ENCODE assay signal across 18 mouse cellular contexts in genomic region chr1:39932922-39933321, GRCm38 (mm10). TPM values are rescaled to one million over a fixed set of nuclear protein-coding genes. Genes with fewer than 3 reads are reported as not detected.
A peak's percentile ranks its signal among the peaks of the same experiment; 100 is the strongest.
DNase-seq lines count a peak whose midpoint lies in the region; ATAC-seq and TF ChIP-seq lines count a peak whose summit lies in the region.
"Had no signal": no experiment of that assay in that cellular context is flagged by ENCODE, and none has a peak within 500 bp of the region (broad histone marks: within the 10 kb centered on the region; RNA-seq: fewer than 3 reads in every experiment).

No protein-coding gene starts in this region.

- WGBS in heart, embryonic 11.5 days (ENCODE audit: insufficient replicate concordance): 60% methylated on average over 10 of the region's 10 CpGs
- WGBS in hindbrain, postnatal 0 days: 39% methylated on average over 10 of the region's 10 CpGs
- WGBS in hindbrain, embryonic 10.5 days: 74% methylated on average over 10 of the region's 10 CpGs
- 47% methylated on average over 10 of the region's 10 CpGs for WGBS in spleen, adult 2 months
- 53% methylated on average over 10 of the region's 10 CpGs for WGBS in stomach, postnatal 0 days

- no peak for DNase-seq in heart, postnatal 10 days
- DNase-seq in hindbrain, postnatal 0 days (ENCODE audit: low spot score): no peak
- DNase-seq in hindbrain, embryonic 10.5 days (ENCODE audit: low spot score): no peak
- peak in 1 of 2 experiments; percentile 34 for DNase-seq in spleen, adult 2 months (ENCODE audit: low read depth in 1 of 2, low spot score in 2 of 2)
- no peak for DNase-seq in spleen, postnatal 14 days (ENCODE audit: low spot score in 2 of 2)
- no peak for DNase-seq in stomach, postnatal 0 days (ENCODE audit: low spot score)
- DNase-seq in adrenal gland, postnatal 4 days (ENCODE audit: low spot score in 2 of 2): no peak
- DNase-seq: adrenal gland, postnatal 14 days; cerebellum, adult 9-11 months; embryo, embryonic 11 days; layer of hippocampus, postnatal 36 days; liver, postnatal 0 days had no signal

- no peak for TF ChIP-seq POLR2A in spleen, adult 2 months (IDR thresholded peaks at IDR 0.05; ENCODE audit: low read depth, low read length)

- H3K4me2 ChIP-seq in heart, embryonic 11.5 days: no peak overlapping the region
- no peak overlapping the region for H3K4me2 ChIP-seq in hindbrain, postnatal 0 days (ENCODE audit: low read depth, low read length)
- H3K4me2 ChIP-seq in stomach, postnatal 0 days (replicated peaks; ENCODE audit: low read depth): no peak overlapping the region
- H3K4me2 ChIP-seq: limb, embryonic 12.5 days; midbrain, embryonic 15.5 days had no signal

- no peaks in the 10 kb centered on the region for H3K36me3 ChIP-seq in heart, embryonic 11.5 days (ENCODE audit: control insufficient read depth, insufficient read depth, low read length)
- H3K36me3 ChIP-seq in hindbrain, postnatal 0 days (ENCODE audit: insufficient read depth, low read length): no peaks in the 10 kb centered on the region
- peaks cover 15% of the 10 kb centered on the region; the same call in 1 of the 2 replicates for H3K36me3 ChIP-seq in hindbrain, embryonic 10.5 days
- H3K36me3 ChIP-seq in spleen, adult 2 months (ENCODE audit: control insufficient read depth, insufficient read depth, low read length): no peaks in the 10 kb centered on the region
- H3K36me3 ChIP-seq in stomach, postnatal 0 days (ENCODE audit: control insufficient read depth, insufficient read depth, low read length): no peaks in the 10 kb centered on the region
- H3K36me3 ChIP-seq: G1E; midbrain, embryonic 15.5 days had no signal

- intact Hi-C loops in heart, postnatal 10 days (cut with DNase I): no loop called here

- H3K27ac ChIP-seq in heart, embryonic 11.5 days (ENCODE audit: low read depth, low read length): peak overlapping the region; percentile 64
- peak overlapping the region; percentile 48 for H3K27ac ChIP-seq in hindbrain, postnatal 0 days
- H3K27ac ChIP-seq in hindbrain, embryonic 10.5 days: no peak overlapping the region
- peak overlapping the region; percentile 7; the same call in 1 of the 2 replicates for H3K27ac ChIP-seq in spleen, adult 2 months (ENCODE audit: insufficient read depth, low read length)
- peak overlapping the region; percentile 65 for H3K27ac ChIP-seq in stomach, postnatal 0 days (replicated peaks)
- H3K27ac ChIP-seq: limb, embryonic 12.5 days; macrophage; midbrain, embryonic 15.5 days had no signal

- no peaks in the 10 kb centered on the region for H3K9me3 ChIP-seq in heart, embryonic 11.5 days (replicated peaks; ENCODE audit: control insufficient read depth, low read length)
- H3K9me3 ChIP-seq in hindbrain, postnatal 0 days (ENCODE audit: low read length): no peaks in the 10 kb centered on the region
- no peaks in the 10 kb centered on the region for H3K9me3 ChIP-seq in hindbrain, embryonic 10.5 days
- no peaks in the 10 kb centered on the region for H3K9me3 ChIP-seq in stomach, postnatal 0 days (ENCODE audit: control insufficient read depth, low read length)
- H3K9me3 ChIP-seq: G1E; limb, embryonic 12.5 days; midbrain, embryonic 15.5 days had no signal

- no peak for TF ChIP-seq CTCF in hindbrain, postnatal 0 days (IDR thresholded peaks at IDR 0.05; ENCODE audit: low read depth)
- TF ChIP-seq CTCF in spleen, adult 2 months (IDR thresholded peaks at IDR 0.05; ENCODE audit: extremely low read depth, insufficient read depth, insufficient read length, insufficient replicate concordance): no peak
- TF ChIP-seq CTCF in stomach, postnatal 0 days (IDR thresholded peaks at IDR 0.05; ENCODE audit: low read depth): no peak

- TF ChIP-seq EP300 in stomach, postnatal 0 days (optimal IDR thresholded peaks at IDR 0.05): no peak

- H3K4me1 ChIP-seq in heart, embryonic 11.5 days (ENCODE audit: control insufficient read depth, insufficient read depth, low read length): peaks cover 80% of the 10 kb centered on the region
- peaks cover 57% of the 10 kb centered on the region for H3K4me1 ChIP-seq in hindbrain, postnatal 0 days (ENCODE audit: insufficient read depth, low read length)
- peaks cover 86% of the 10 kb centered on the region for H3K4me1 ChIP-seq in hindbrain, embryonic 10.5 days (replicated peaks)
- H3K4me1 ChIP-seq in spleen, adult 2 months (ENCODE audit: control insufficient read depth, insufficient read depth, insufficient read length): peaks cover 16% of the 10 kb centered on the region; the same call in 1 of the 2 replicates
- H3K4me1 ChIP-seq in stomach, postnatal 0 days (replicated peaks; ENCODE audit: control insufficient read depth, insufficient read depth): peaks cover 16% of the 10 kb centered on the region; the same call in 1 of the 2 replicates

- no peaks in the 10 kb centered on the region for H3K27me3 ChIP-seq in heart, embryonic 11.5 days (ENCODE audit: control insufficient read depth, insufficient read depth, low read length)
- no peaks in the 10 kb centered on the region for H3K27me3 ChIP-seq in hindbrain, postnatal 0 days (ENCODE audit: insufficient read depth, low read length)
- no peaks in the 10 kb centered on the region for H3K27me3 ChIP-seq in hindbrain, embryonic 10.5 days (ENCODE audit: insufficient read depth, poor library complexity, severe bottlenecking)
- no peaks in the 10 kb centered on the region for H3K27me3 ChIP-seq in spleen, adult 2 months (ENCODE audit: control insufficient read depth, insufficient read depth, low read length)
- no peaks in the 10 kb centered on the region for H3K27me3 ChIP-seq in stomach, postnatal 0 days (ENCODE audit: control insufficient read depth, insufficient read depth, low read length)
- H3K27me3 ChIP-seq: limb, embryonic 12.5 days; midbrain, embryonic 15.5 days had no signal

- no peak overlapping the region for H3K4me3 ChIP-seq in heart, embryonic 11.5 days (ENCODE audit: low read depth, low read length)
- H3K4me3 ChIP-seq in hindbrain, postnatal 0 days (ENCODE audit: low read length): no peak overlapping the region
- no peak overlapping the region for H3K4me3 ChIP-seq in hindbrain, embryonic 10.5 days
- no peak overlapping the region for H3K4me3 ChIP-seq in spleen, adult 2 months (ENCODE audit: extremely low read depth, insufficient read depth, insufficient read length)
- no peak overlapping the region for H3K4me3 ChIP-seq in stomach, postnatal 0 days (ENCODE audit: low read depth, low read length)
- H3K4me3 ChIP-seq: limb, embryonic 12.5 days; midbrain, embryonic 15.5 days had no signal

- ATAC-seq in heart, embryonic 11.5 days (replicated peaks; ENCODE audit: insufficient number of reproducible peaks, low FRiP score, low TSS enrichment): no peak
- ATAC-seq in hindbrain, postnatal 0 days: no peak
- ATAC-seq in stomach, postnatal 0 days (ENCODE audit: low FRiP score, low TSS enrichment): no peak
- ATAC-seq: forebrain, embryonic 16.5 days; liver, postnatal 0 days; midbrain, embryonic 15.5 days had no signal

- H3K9ac ChIP-seq in heart, embryonic 11.5 days (ENCODE audit: low read depth, low read length): no peak overlapping the region
- no peak overlapping the region for H3K9ac ChIP-seq in hindbrain, postnatal 0 days (replicated peaks; ENCODE audit: low read length)
- H3K9ac ChIP-seq in stomach, postnatal 0 days (ENCODE audit: low read length): no peak overlapping the region
- H3K9ac ChIP-seq: limb, embryonic 12.5 days; liver, postnatal 0 days; midbrain, embryonic 15.5 days had no signal

RNA-seq across cellular contexts. Expression of gene Map4k4, which starts 32.2 kb away (rescaled TPM):
- 19.4 and 23.7 TPM in 2 replicates for polyA plus RNA-seq in heart, embryonic 11.5 days (2014; fragmentation: Nextera tagmentation; extraction: Ambion mirVana)
- 100 to 1,000 TPM; 187 to 216 TPM for total RNA-seq in heart, postnatal 10 days (2021)
- 172 and 189 TPM in 2 replicates for total RNA-seq in hindbrain, postnatal 0 days (2014; rRNA removed)
- polyA plus RNA-seq in hindbrain, postnatal 0 days (2015; fragmentation: Nextera tagmentation; extraction: Ambion mirVana): 32.4 and 34.1 TPM in 2 replicates
- 38.5 and 40.1 TPM in 2 replicates for polyA plus RNA-seq in hindbrain, embryonic 10.5 days (2016; fragmentation: Nextera tagmentation; extraction: Ambion mirVana)
- 54.3 and 60.7 TPM in 2 replicates for polyA plus RNA-seq in spleen, adult 2 months (2012; rRNA removed)
- 8.5 and 10.1 TPM in 2 replicates for polyA plus RNA-seq in stomach, postnatal 0 days (2015; fragmentation: Nextera tagmentation; extraction: Ambion mirVana)
- 100 to 1,000 TPM; 200 to 208 TPM for total RNA-seq in adrenal gland, postnatal 4 days (2021)
